ENCODE assay signal across 9 mouse cellular contexts in genomic region chr4:134355841-134356452, GRCm38 (mm10). TPM values are rescaled to one million over a fixed set of nuclear protein-coding genes. Genes with fewer than 3 reads are reported as not detected.
DNase-seq lines count a peak whose midpoint lies in the region; ATAC-seq and TF ChIP-seq lines count a peak whose summit lies in the region.
"Had no signal": no experiment of that assay in that cellular context is flagged by ENCODE, and none has a peak within 500 bp of the region (broad histone marks: within the 10 kb centered on the region; RNA-seq: fewer than 3 reads in every experiment).

No protein-coding gene starts in this region.

- H3K27ac ChIP-seq in hindbrain, embryonic 13.5 days: no peak overlapping the region
- no peak overlapping the region for H3K27ac ChIP-seq in hindbrain, embryonic 14.5 days
- H3K27ac ChIP-seq in kidney, adult 2 months (ENCODE audit: insufficient read depth, low read depth, low read length): peak overlapping the region; percentile 75
- peak overlapping the region; percentile 85 for H3K27ac ChIP-seq in small intestine, adult 2 months (ENCODE audit: insufficient read depth, low read depth, low read length)
- no peak overlapping the region for H3K27ac ChIP-seq in forebrain, embryonic 11.5 days (ENCODE audit: low read depth, low read length)

- intact Hi-C loops in gastrocnemius, postnatal 36 days (cut with DNase I): loop anchor here (5.0 kb wide), 1 partner anchor 39 kb away; the partner anchor contains the start of gene Trim63

- ATAC-seq in hindbrain, embryonic 13.5 days (ENCODE audit: low FRiP score): peak; percentile 32; the same call in 1 of the 2 replicates
- no peak for ATAC-seq in hindbrain, embryonic 14.5 days (ENCODE audit: low FRiP score)
- no peak for ATAC-seq in forebrain, embryonic 11.5 days (replicated peaks; ENCODE audit: low FRiP score)

- TF ChIP-seq POLR2A in kidney, adult 2 months (IDR thresholded peaks at IDR 0.05; ENCODE audit: low read depth, low read length): no peak
- TF ChIP-seq POLR2A in small intestine, adult 2 months (IDR thresholded peaks at IDR 0.05; ENCODE audit: low read depth, low read length): peak; percentile 20; the same call in 1 of the 2 replicates

- H3K9me3 ChIP-seq in hindbrain, embryonic 13.5 days: no peaks in the 10 kb centered on the region
- H3K9me3 ChIP-seq in hindbrain, embryonic 14.5 days (ENCODE audit: control insufficient read depth, low read length): no peaks in the 10 kb centered on the region
- no peaks in the 10 kb centered on the region for H3K9me3 ChIP-seq in forebrain, embryonic 11.5 days (ENCODE audit: control insufficient read depth, low read length)

- WGBS in hindbrain, embryonic 13.5 days: 58% methylated on average over 16 of the region's 16 CpGs
- WGBS in hindbrain, embryonic 14.5 days: 57% methylated on average over 16 of the region's 16 CpGs
- WGBS in kidney, adult 2 months: 17% methylated on average over 16 of the region's 16 CpGs
- 17% methylated on average over 16 of the region's 16 CpGs for WGBS in small intestine, adult 2 months
- 55% methylated on average over 16 of the region's 16 CpGs for WGBS in forebrain, embryonic 11.5 days

- DNase-seq in hindbrain, embryonic 14.5 days (ENCODE audit: low spot score): no peak
- peak; percentile 66 to 78 for DNase-seq in gastrocnemius, postnatal 36 days
- DNase-seq in kidney, adult 2 months: peak; percentile 95
- no peak for DNase-seq in thymus, postnatal 14 days
- no peak for DNase-seq in layer of hippocampus, postnatal 10 days (ENCODE audit: low spot score in 2 of 2)
- DNase-seq in forebrain, embryonic 11.5 days (ENCODE audit: low spot score): no peak

- peaks cover 30% of the 10 kb centered on the region for H3K27me3 ChIP-seq in hindbrain, embryonic 13.5 days
- no peaks in the 10 kb centered on the region for H3K27me3 ChIP-seq in hindbrain, embryonic 14.5 days (ENCODE audit: control insufficient read depth, insufficient read depth, low read length)
- H3K27me3 ChIP-seq in kidney, adult 2 months (replicated peaks; ENCODE audit: control insufficient read depth, insufficient read depth, low read length): no peaks in the 10 kb centered on the region
- no peaks in the 10 kb centered on the region for H3K27me3 ChIP-seq in small intestine, adult 2 months (ENCODE audit: control insufficient read depth, insufficient read depth, low read length)
- peaks cover 5% of the 10 kb centered on the region for H3K27me3 ChIP-seq in forebrain, embryonic 11.5 days (ENCODE audit: control insufficient read depth, insufficient read depth, low read length)

- no peak for TF ChIP-seq CTCF in kidney, adult 2 months (conservative IDR thresholded peaks at IDR 0.05; ENCODE audit: insufficient read depth, insufficient read length, low read depth, low read length)
- TF ChIP-seq CTCF in small intestine, adult 2 months (IDR thresholded peaks at IDR 0.05; ENCODE audit: extremely low read depth, insufficient read length, insufficient replicate concordance, low read depth, low read length): no peak

- H3K9ac ChIP-seq in hindbrain, embryonic 13.5 days: no peak overlapping the region
- H3K9ac ChIP-seq in hindbrain, embryonic 14.5 days: no peak overlapping the region
- H3K9ac ChIP-seq in forebrain, embryonic 11.5 days (ENCODE audit: low read length): no peak overlapping the region

- peaks cover 23% of the 10 kb centered on the region for H3K4me1 ChIP-seq in hindbrain, embryonic 13.5 days (replicated peaks)
- H3K4me1 ChIP-seq in hindbrain, embryonic 14.5 days (replicated peaks; ENCODE audit: control insufficient read depth, insufficient read depth, low read length): no peaks in the 10 kb centered on the region
- peaks cover 35% of the 10 kb centered on the region for H3K4me1 ChIP-seq in kidney, adult 2 months (ENCODE audit: control insufficient read depth, insufficient read depth, low read length)
- H3K4me1 ChIP-seq in small intestine, adult 2 months (ENCODE audit: control insufficient read depth, insufficient read depth, insufficient read length, low read length): peaks cover 40% of the 10 kb centered on the region
- 0 out of 2 replicates have a peak, but pooled peaks cover 2% of the 10 kb centered on the region for H3K4me1 ChIP-seq in forebrain, embryonic 11.5 days (replicated peaks; ENCODE audit: control insufficient read depth, insufficient read depth, low read length)

- H3K4me2 ChIP-seq in hindbrain, embryonic 13.5 days: no peak overlapping the region
- H3K4me2 ChIP-seq in hindbrain, embryonic 14.5 days (replicated peaks): no peak overlapping the region
- no peak overlapping the region for H3K4me2 ChIP-seq in forebrain, embryonic 11.5 days (ENCODE audit: low read depth, low read length, severe bottlenecking)

- H3K4me3 ChIP-seq in hindbrain, embryonic 13.5 days: no peak overlapping the region
- no peak overlapping the region for H3K4me3 ChIP-seq in hindbrain, embryonic 14.5 days (replicated peaks; ENCODE audit: low read length)
- H3K4me3 ChIP-seq in kidney, adult 2 months (ENCODE audit: insufficient read depth, low read depth, low read length): no peak overlapping the region
- H3K4me3 ChIP-seq in small intestine, adult 2 months (ENCODE audit: low read depth, low read length): 0 out of 2 replicates have a peak overlapping the region, but pooled peaks have one; percentile 1
- H3K4me3 ChIP-seq in forebrain, embryonic 11.5 days (ENCODE audit: low read depth, low read length): no peak overlapping the region

- H3K36me3 ChIP-seq in hindbrain, embryonic 13.5 days: no peaks in the 10 kb centered on the region
- H3K36me3 ChIP-seq in hindbrain, embryonic 14.5 days (replicated peaks; ENCODE audit: control insufficient read depth, insufficient read depth): no peaks in the 10 kb centered on the region
- H3K36me3 ChIP-seq in kidney, adult 2 months (ENCODE audit: control insufficient read depth, insufficient read depth, low read length): no peaks in the 10 kb centered on the region
- peaks cover 10% of the 10 kb centered on the region; the same call in 1 of the 2 replicates for H3K36me3 ChIP-seq in small intestine, adult 2 months (ENCODE audit: control insufficient read depth, insufficient read depth, low read length)
- no peaks in the 10 kb centered on the region for H3K36me3 ChIP-seq in forebrain, embryonic 11.5 days (ENCODE audit: control insufficient read depth, insufficient read depth, low read length)

RNA-seq across cellular contexts. Expression of gene Slc30a2, which starts 13.0 kb away (rescaled TPM):
- polyA plus RNA-seq in hindbrain, embryonic 13.5 days (2015; fragmentation: Nextera tagmentation; extraction: Ambion mirVana): not detected in 2 replicates
- 0.13 and 0.14 TPM in 2 replicates for polyA plus RNA-seq in hindbrain, embryonic 14.5 days (2014; fragmentation: Nextera tagmentation; extraction: Ambion mirVana)
- 10 to 100 TPM in 1 of 2 experiments, 1 to 10 TPM in 1; 3.8 to 22.3 TPM for total RNA-seq in gastrocnemius, postnatal 36 days (2021)
- polyA plus RNA-seq in kidney, adult 2 months (2012; rRNA removed): 32.3 and 33.3 TPM in 2 replicates
- 25.8 and 57.1 TPM in 2 replicates for polyA plus RNA-seq in small intestine, adult 2 months (2012; rRNA removed)
- not detected for total RNA-seq in layer of hippocampus, postnatal 10 days (2021)
- polyA plus RNA-seq in forebrain, embryonic 11.5 days (2014; fragmentation: Nextera tagmentation; extraction: Ambion mirVana): not detected in 2 replicates
- polyA plus RNA-seq: neural tube, embryonic 11.5 days had no signal

RNA-seq across cellular contexts. Expression of gene Extl1, which starts 27.7 kb away (rescaled TPM):
- polyA plus RNA-seq in hindbrain, embryonic 13.5 days (2015; fragmentation: Nextera tagmentation; extraction: Ambion mirVana): 0.36 and 0.45 TPM in 2 replicates
- 0.30 and 0.58 TPM in 2 replicates for polyA plus RNA-seq in hindbrain, embryonic 14.5 days (2014; fragmentation: Nextera tagmentation; extraction: Ambion mirVana)
- total RNA-seq in gastrocnemius, postnatal 36 days (2021): 10 to 100 TPM; 25.9 to 29.9 TPM
- polyA plus RNA-seq in kidney, adult 2 months (2012; rRNA removed): 1.1 and 1.3 TPM in 2 replicates
- 1.5 and 1.7 TPM in 2 replicates for polyA plus RNA-seq in small intestine, adult 2 months (2012; rRNA removed)
- total RNA-seq in layer of hippocampus, postnatal 10 days (2021): 10 to 100 TPM; 26.2 to 27.5 TPM
- polyA plus RNA-seq in forebrain, embryonic 11.5 days (2014; fragmentation: Nextera tagmentation; extraction: Ambion mirVana): 0.15 and 0.71 TPM in 2 replicates

RNA-seq across cellular contexts. Expression of gene Pafah2, which starts 40.2 kb away (rescaled TPM):
- polyA plus RNA-seq in hindbrain, embryonic 13.5 days (2015; fragmentation: Nextera tagmentation; extraction: Ambion mirVana): 7.8 TPM in 2 replicates
- polyA plus RNA-seq in hindbrain, embryonic 14.5 days (2014; fragmentation: Nextera tagmentation; extraction: Ambion mirVana): 6.8 and 6.9 TPM in 2 replicates
- 1 to 10 TPM; 1.8 to 4.0 TPM for total RNA-seq in gastrocnemius, postnatal 36 days (2021)
- polyA plus RNA-seq in kidney, adult 2 months (2012; rRNA removed): 96.9 and 102 TPM in 2 replicates
- polyA plus RNA-seq in small intestine, adult 2 months (2012; rRNA removed): 12.9 and 20.5 TPM in 2 replicates
- 10 to 100 TPM; 11.5 to 13.1 TPM for total RNA-seq in layer of hippocampus, postnatal 10 days (2021)
- polyA plus RNA-seq in forebrain, embryonic 11.5 days (2014; fragmentation: Nextera tagmentation; extraction: Ambion mirVana): 7.2 and 8.8 TPM in 2 replicates

RNA-seq across cellular contexts. Expression of gene Trim63, which starts 41.0 kb away (rescaled TPM):
- 0.38 and 0.51 TPM in 2 replicates for polyA plus RNA-seq in hindbrain, embryonic 13.5 days (2015; fragmentation: Nextera tagmentation; extraction: Ambion mirVana)
- 0.23 TPM in 1 of 2 replicates, not detected in the other for polyA plus RNA-seq in hindbrain, embryonic 14.5 days (2014; fragmentation: Nextera tagmentation; extraction: Ambion mirVana)
- 100 to 1,000 TPM; 241 to 268 TPM for total RNA-seq in gastrocnemius, postnatal 36 days (2021)
- polyA plus RNA-seq in kidney, adult 2 months (2012; rRNA removed): 4.2 and 7.4 TPM in 2 replicates
- polyA plus RNA-seq in small intestine, adult 2 months (2012; rRNA removed): 0.46 TPM in 1 of 2 replicates, not detected in the other
- under 1 TPM; 0.25 to 0.71 TPM for total RNA-seq in layer of hippocampus, postnatal 10 days (2021)
- 0.13 TPM in 1 of 2 replicates, not detected in the other for polyA plus RNA-seq in forebrain, embryonic 11.5 days (2014; fragmentation: Nextera tagmentation; extraction: Ambion mirVana)

Comparison
In these comparisons a context has a peak if more than half of its experiments do, and no peak if none do; other contexts are left out.
1. H3K27ac ChIP-seq: peak in kidney, adult 2 months (single experiment) and small intestine, adult 2 months (single experiment); none in hindbrain, embryonic 13.5 days (single experiment), hindbrain, embryonic 14.5 days (single experiment) and forebrain, embryonic 11.5 days (single experiment).
2. DNase-seq: peak in gastrocnemius, postnatal 36 days (2 of 2) and kidney, adult 2 months (single experiment); none in hindbrain, embryonic 14.5 days (single experiment), thymus, postnatal 14 days (single experiment), layer of hippocampus, postnatal 10 days (0 of 2) and forebrain, embryonic 11.5 days (single experiment).
3. RNA of gene Slc30a2, which starts 13.0 kb away (polyA plus RNA-seq): 25.8 to 57.1 TPM in small intestine, adult 2 months and 32.3 to 33.3 TPM in kidney, adult 2 months; 0.13 to 0.14 TPM in hindbrain, embryonic 14.5 days, not detected in hindbrain, embryonic 13.5 days and not detected in forebrain, embryonic 11.5 days; every median in the first group is over 10 times any median in the second.